Mouse (Mus musculus) NIH3T3 (cell line): ENCODE data around the gene Ccdc13.
A peak's percentile ranks its signal among the peaks of the same experiment; 100 is the strongest.

Experiments
- DNase-seq: peaks from one replicate; pipeline ENCODE4 v3.0.0-alpha.2; 2012; ENCODE audit warnings: low read depth

Gene Ccdc13

DNA sequence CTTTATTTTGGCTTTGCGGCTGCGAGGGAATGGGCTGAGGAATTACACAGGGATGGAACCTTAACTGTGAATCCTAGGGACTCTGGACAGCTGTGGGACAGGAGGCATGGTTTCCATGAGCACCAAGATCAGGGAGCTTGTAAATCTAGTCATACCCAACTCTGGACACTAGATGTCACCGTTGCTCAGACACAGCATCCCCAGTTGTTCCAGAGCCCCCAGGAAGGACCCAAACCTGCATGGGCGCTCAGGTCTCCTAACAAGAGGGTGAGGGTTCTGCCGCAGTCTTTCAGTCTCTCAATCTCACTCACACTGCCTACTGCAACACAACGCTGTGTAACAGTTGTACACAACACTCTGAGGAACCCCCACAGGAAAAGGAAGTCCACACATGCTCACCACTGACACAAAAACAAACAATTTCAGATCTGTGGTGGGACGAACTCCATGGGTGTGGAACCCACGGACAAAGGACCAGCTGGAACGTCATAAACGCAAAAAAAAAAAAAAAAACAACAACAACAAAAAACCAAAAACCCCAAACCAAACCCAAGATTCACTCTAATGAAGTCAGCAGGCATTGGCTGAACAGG, 7.4 kb upstream of the Ccdc13 start:
- DNase-seq, result peak; percentile 76

GRCm38 (mm10) chr9:121842914-121843313, 3.7 kb upstream of the Ccdc13 start:
- peak; percentile 10 for DNase-seq

- DNase-seq, result no peak
These were observed 333 bp upstream of the Ccdc13 start for GRCm38 (mm10) chr9:121839622-121839965.

DNA sequence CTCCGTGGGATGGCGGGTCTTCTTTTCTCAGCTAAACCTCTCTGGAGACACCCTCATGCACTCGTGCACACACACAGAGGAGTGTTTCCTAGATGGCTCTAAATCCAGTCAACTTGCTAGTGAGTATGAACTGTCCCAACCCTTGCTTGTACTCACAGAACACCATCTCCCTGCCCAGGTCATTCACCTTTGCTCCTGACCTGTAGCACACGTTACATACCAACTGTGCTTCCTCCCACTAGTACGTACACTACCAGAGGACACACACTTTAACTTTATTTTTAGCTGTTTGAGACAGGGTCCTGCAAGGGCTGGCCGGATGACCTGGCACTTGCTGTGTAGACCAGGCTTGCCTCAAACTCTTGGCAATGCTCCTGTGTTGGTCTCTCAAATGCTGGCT, 1.3 kb downstream of the Ccdc13 start:
- no peak for DNase-seq

DNA sequence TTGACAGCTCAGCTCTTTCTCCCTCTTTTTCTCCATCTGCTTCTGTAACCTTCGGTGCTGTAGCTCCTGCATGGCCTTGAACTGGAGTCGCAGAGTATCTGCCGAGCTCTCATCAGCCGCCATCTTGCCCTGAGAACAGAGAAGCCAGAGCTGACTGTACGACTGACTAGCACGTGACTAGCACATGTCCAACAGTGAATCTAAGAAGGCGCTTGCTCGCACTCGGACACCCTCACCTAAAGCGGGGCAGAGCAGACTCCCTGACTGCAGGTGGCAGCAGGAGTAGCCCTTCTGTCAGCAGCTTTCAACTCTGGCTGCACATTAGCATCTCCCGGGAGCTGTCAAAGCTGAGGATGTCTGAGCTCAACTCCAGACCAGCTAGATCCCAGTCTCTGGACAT, 5.4 kb downstream of the Ccdc13 start:
- no peak for DNase-seq

DNA sequence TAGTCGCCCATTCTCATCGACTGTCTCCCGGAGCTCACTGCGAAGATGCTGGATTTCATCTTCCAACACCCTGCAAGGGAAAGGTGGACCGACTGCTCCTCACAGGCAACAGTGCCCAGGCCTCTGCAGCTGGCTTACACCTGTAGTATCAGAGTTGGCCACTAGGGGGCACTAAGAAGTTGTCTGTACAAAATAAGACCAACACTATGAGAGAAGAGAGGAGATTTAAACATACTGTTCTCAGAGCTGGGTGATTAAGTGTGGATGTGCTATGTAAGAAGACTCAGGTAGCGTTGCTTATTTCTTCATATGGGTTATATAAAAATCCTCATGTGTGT, 8.3 kb downstream of the Ccdc13 start:
- DNase-seq, result peak; percentile 88

- peak; percentile 83 for DNase-seq
These were observed 8.9 kb downstream of the Ccdc13 start for GRCm38 (mm10) chr9:121830243-121830955.

GRCm38 (mm10) chr9:121829270-121829992, 9.8 kb downstream of the Ccdc13 start:
- peak; percentile 36 for DNase-seq

DNA sequence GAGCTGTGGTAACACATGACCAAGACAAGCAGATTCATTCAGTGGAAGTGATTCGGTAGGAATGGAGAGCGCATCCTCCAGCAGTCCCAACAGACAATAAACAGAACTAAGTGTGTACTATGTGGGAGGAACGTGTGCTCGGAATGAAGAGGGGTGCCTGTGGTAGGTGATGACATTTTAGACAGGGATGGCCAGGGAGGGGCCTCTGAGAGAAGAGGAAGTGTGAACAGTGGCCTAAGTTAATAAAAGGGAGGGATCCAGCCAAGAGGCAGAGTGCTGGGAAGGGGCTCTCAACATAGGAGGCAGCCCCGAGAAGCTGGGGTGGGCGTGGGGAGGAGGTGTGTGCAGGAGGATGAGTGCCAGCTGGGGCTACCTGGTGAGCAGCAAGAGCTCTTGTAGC, 10.9 kb downstream of the Ccdc13 start:
- no peak for DNase-seq

DNA sequence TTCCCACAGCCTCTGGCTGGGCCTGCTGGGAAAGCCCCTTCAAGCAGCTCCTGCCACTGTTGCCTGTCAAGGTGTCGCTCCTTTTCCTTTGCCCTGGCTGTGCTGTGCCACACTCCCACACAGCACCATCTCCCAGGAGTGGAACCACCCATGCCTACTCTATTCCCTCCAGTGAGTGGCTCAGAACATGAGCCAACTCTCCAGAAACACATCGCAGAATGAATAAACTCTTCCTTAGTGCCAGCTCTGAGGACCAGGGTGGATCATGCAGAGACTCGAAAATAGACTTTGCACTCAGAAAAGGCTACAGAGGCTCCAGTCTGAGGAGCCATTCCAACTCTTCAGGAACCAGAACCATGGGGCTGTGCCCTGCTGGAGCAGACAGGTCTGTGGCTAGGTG, 12.9 kb downstream of the Ccdc13 start:
- DNase-seq, result no peak

DNA sequence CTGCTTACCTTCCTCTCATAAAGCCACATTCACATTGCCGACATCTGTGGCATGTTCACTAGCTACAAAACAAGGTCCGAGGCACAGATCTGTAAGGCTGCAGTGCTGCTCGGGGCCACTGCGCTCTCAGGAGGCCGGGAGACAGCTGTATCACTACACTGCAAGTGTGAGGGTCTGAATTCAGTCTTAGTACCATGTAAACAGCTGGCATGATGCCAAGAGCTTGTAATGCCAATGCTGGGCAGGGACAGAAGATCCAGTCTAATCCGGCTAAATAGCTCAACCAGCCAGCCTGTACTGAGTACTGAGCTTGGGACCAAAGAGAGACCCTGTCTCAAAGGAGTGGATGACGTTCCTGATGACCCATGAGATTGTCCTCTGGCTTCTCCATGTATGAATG, 15.3 kb downstream of the Ccdc13 start:
- no peak for DNase-seq

DNA sequence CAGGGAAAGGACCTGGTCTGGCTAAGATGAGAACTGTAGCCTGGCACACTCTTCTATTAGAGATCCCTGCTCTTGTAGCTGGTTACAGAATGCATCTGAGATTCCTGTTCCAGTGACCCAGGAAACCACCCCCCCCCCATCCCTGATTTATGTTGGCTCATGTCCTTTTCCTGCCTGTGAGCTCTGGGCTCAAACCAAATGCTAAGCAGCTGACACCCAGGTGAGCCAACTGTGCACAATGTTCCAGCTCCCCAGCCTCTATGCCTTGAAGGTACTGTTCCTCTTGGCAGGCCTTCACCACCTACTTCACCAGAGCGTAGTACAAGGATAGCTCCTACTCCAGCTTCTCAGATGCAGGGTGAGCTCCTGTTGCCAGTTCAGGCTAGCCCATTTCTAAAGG, 16.2 kb downstream of the Ccdc13 start:
- DNase-seq, result peak; percentile 34

DNA sequence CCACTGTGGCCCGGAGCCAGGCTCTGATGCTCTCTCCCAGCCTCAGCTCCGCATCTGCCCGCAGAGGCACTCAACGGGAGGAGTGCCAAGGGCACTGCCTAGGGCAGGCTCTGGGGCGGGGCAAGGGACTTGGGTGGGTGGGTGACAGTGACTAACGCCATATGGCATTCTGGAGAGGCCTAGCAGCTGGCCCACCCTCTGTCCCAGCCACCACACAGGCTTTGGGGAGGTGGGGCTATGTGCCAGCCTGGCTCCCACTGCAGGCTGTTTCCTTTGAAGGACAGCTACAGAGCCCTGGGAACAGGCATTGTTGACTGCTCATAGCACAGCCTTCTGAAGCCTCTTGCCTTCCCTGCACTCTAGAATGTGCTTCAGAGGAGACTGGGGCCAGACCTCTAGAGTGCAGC, 16.7 kb downstream of the Ccdc13 start:
- no peak for DNase-seq

DNA sequence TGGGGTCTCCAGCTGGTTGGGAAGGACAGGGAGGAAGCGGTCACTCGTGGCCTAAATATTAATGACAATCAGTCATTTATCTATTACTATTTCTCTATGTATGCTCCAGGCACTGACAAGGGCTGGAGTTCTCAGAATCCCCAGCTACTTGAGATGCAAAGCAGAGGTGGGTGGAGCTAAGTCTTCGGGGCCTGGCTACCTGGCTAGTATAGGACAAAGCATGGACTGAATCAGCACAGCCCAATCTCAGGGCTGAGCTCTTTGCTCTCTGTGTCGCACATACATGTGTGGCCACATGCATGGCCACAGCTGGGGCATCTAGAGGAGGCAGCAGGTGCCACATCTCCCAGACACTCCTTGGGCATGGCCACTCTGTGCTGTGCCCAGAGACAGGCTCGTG, 18.5 kb downstream of the Ccdc13 start:
- no peak for DNase-seq

DNA sequence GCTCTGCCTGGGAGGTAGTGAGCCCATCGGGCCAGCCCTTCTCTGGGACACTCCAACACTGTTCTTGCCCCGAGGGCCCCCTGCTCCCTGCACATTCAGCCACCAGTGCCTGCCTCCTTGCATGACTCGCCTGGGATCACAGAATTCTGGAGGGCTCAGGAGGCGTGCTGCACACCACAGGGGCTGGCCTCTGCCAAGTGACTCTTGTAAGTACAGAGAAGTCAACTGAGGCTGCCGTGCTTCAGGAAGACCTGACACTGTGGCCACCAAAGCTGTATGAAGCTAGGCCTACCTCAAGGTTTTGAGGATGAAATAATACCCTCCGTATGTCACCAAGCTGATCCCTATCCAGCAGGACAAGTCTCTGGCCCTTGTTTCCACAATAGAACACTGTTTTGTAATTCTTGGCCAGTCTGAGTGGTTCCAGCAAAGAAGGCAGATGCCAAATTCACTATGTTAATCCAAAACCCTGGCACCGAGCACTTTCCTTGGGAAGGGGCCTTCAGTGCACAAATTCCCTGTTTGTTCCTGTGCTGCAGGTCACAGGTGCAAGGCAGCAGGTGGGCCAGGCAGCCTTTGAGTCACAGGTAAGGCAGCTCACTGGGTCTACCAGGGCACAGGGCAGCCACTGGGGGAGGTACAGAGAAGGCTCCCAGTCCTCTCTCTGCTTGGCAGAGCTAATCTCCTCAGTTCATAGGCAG, 19.3 kb downstream of the Ccdc13 start:
- DNase-seq, result peak; percentile 13

DNA sequence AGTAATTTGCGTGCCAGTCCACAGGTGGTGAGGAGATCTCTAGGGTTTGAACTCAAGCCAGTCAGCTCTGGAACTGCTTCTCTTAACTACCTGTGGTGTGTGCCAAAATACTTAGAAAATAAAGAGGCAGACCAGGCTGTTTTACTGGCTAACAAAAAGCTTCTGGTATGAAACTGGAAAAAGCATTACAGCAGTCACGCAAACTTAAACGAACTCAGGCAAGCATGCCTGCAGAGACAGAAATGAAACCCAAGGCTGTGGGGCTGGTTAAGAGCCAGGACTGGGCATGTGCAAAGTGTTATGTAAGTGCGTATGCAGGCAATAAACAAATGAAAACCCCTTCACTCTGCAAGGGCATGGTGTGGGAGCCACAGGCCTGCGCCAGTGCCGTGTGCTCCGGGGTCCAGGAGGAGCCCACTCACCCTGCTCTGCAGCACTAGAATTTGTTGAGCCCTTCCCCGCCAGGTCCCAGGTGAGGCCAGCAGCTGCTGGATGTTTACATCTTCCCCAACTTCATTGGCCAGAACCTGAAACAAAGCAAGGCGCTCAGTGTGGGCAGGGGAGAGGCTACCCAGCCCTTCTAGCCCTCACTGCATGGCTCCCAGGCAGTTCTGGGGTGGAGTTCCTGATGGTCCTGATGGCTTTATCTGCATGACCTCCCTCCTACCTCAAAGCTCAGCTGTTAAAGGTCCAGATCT, 20.0 kb downstream of the Ccdc13 start:
- peak; percentile 67 for DNase-seq

GRCm38 (mm10) chr9:121815183-121815582, 24.1 kb downstream of the Ccdc13 start:
- no peak for DNase-seq

DNA sequence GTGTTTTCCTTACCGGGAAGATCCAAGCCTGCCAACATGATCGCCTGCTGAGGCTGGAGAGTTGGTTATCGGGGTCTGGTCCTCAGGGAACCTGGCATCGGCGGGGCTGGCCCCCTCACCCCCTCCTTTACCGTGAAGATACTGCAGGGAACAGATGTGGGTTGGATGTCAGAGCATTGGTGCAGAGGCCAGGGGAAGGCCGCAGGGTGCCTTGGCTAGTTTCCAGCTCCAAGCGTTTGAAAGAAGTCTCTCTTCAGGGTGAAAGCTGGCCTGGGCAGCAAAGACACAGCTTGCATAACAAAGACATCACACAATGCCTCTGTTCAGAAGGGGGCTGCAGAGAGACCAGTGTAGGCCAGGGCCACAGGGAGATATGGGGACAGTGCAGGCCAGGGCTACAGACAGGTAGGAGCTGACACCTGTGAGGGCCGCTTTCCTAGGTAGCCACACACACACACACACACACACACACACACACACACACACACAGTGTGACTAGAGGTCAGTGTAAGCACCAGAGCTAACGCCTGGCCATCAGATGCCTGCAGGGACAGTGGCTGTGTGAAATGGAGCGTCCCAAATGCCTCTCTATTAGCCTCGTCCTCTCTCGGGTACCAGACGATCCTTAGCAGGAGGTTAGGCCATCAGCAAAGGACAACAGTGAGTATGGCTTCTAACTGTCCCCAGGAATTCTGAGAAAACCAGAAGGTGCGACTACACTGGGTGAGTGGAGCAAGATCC, 29.0 kb downstream of the Ccdc13 start:
- DNase-seq, result no peak

DNA sequence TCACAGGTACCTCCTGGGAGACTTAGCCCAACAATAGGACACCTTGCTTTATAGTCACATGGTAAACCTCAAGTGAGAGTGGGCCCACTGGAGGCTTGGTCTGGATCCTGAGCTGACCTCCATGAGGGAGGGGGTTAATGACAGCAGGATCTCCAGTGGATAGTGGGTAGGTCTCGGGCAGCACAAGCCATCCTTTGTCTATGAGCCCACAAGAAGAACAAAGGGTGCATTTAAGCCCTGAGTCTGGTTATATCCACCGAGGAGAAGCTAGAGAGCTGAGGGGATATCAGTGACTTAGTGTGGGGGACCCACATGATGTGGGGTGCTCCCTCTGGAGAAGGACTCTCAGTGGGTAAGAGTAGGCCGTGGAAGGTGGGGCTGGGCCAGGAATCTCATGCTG, 30.8 kb downstream of the Ccdc13 start:
- DNase-seq, result no peak

- DNase-seq, result no peak
These were observed 31.3 kb downstream of the Ccdc13 start for GRCm38 (mm10) chr9:121807947-121808346.

DNA sequence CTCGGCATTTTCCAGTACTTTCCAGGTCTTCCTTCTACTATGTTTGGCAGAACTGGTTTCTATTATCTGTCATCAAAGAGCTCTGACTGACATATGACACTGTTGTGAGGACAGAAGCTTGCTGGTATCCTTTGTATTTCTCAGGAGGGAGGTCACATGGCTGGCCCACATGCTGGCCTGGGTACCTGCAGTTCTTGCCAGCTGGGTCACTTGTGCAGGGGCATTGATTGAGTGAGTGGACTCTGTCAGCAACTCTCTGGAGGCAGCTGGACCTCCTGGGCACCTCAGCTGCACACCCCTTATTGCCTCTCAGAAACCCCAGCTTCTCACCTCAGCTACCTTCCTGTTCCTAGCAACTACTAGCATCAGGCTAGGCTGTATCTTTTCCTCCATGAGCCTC, 31.7 kb downstream of the Ccdc13 start:
- no peak for DNase-seq

- DNase-seq, result no peak
These were observed 36.5 kb downstream of the Ccdc13 start for GRCm38 (mm10) chr9:121802747-121803146.
